Mouse (Mus musculus) gastrocnemius, postnatal 4 days (tissue): Measurements from ENCODE around the gene 4930442H23Rik. TPM values are rescaled to one million over a fixed set of nuclear protein-coding genes. Genes with fewer than 3 reads are reported as not detected.
"Not testable (repeated sequence)": the region's sequence is repeated elsewhere in the genome, so short reads cannot be mapped to it uniquely, and the experiment has no call there.

Experiments used
- DNase-seq, 2 experiments: peaks; one replicate each; pipeline ENCODE4 v3.0.0; 2021 to 2022; ENCODE audit warnings: low spot score in 2 of 2, mixed read lengths in 2 of 2
- total RNA-seq, 2 experiments: library from RNA; stranded (reverse); gene quantifications; 2 replicates each; pipeline ENCODE4 v1.2.3; 2021

Gene 4930442H23Rik
- total RNA-seq, 2 experiments from 2014 or later = not detected

GRCm38 (mm10) chr10:81198230-81198629 is 14.6 kb upstream of the 4930442H23Rik start:
- DNase-seq = no peak

DNA sequence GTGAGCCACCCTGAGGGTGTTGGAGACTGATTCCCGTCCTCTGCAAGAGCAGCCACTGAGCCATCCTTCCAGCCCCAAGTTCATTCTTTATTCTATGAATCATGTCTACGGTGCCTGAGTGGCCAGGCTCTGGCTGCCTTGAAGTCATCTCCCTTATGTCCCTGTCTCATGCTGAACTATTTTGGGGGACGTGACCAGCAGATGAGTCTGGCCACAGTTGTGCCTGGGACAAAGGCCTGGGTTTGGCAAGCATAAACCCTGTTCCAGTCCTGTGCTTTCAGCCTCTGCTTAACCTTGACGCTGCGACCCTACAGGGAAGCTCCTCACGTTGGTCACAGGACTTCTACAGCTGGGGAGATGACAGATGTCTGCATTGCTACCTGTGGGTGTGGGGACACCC is 13.7 kb upstream of the 4930442H23Rik start:
- no peak for DNase-seq

- DNase-seq = no peak
These were observed 12.9 kb upstream of the 4930442H23Rik start for GRCm38 (mm10) chr10:81196470-81197065.

- DNase-seq = no peak
These were observed 11.7 kb upstream of the 4930442H23Rik start for GRCm38 (mm10) chr10:81195300-81195699.

GRCm38 (mm10) chr10:81193991-81194774 is 10.5 kb upstream of the 4930442H23Rik start:
- DNase-seq = peak in 1 of 2 experiments; percentile 61

- peak in 1 of 2 experiments; percentile 36 for DNase-seq
These were observed 9.4 kb upstream of the 4930442H23Rik start for GRCm38 (mm10) chr10:81192968-81193501.

GRCm38 (mm10) chr10:81192270-81192967 is 8.8 kb upstream of the 4930442H23Rik start:
- DNase-seq = peak; percentile 65 to 80

GRCm38 (mm10) chr10:81191342-81191982 is 7.8 kb upstream of the 4930442H23Rik start:
- no peak for DNase-seq

DNA sequence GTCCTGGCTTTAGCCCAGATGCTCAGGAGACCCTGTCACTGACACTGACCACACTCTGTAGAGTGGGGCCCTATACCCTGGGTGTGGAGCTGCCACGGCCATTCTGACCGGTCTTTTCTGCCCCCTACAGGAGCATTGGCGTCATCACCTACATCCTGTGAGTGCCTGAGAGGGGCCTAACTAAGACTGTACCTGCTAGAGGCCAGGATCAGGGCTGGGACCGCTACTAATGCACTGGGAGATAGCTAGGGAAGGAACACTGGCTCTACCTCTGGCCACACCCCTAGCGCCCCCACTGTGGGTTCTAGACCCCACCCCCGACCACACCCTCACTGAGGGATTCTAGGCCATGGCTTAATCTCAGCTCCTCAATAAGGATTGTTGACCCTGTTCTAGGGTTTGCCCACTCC is 7.3 kb upstream of the 4930442H23Rik start:
- DNase-seq = no peak

DNA sequence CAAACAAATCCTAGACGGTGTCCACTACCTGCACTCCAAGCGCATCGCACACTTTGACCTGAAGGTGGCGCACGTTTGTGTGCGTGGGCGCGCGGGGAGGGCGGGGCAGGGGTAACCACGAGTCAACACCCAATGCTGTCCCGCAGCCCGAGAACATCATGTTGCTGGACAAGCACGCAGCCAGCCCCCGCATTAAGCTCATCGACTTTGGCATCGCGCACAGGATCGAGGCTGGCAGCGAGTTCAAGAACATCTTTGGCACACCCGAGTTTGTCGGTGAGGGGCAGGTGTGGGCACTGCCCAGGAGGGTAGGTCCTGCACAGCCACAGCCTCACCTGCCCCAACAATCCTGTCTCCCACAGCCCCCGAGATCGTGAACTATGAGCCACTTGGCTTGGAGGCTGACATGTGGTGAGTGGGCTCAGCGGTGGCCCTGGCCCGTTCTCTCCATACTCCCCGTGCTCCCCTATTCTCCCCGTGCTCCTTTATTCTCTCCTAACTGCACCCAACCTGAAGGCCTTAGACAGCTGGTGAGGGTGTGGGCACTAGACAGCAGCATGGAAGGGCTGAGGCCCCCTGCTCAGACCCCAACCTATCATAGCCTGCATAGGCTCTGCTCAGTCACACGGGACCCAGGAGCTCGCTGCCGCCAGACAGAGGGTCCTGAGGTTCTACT is 6.7 kb upstream of the 4930442H23Rik start:
- DNase-seq = peak in 1 of 2 experiments; percentile 18

GRCm38 (mm10) chr10:81189821-81190220 is 6.2 kb upstream of the 4930442H23Rik start:
- DNase-seq = peak in 1 of 2 experiments; percentile 20

- DNase-seq = peak in 1 of 2 experiments; percentile 16
These were observed 3.5 kb upstream of the 4930442H23Rik start for GRCm38 (mm10) chr10:81187161-81187560.

DNA sequence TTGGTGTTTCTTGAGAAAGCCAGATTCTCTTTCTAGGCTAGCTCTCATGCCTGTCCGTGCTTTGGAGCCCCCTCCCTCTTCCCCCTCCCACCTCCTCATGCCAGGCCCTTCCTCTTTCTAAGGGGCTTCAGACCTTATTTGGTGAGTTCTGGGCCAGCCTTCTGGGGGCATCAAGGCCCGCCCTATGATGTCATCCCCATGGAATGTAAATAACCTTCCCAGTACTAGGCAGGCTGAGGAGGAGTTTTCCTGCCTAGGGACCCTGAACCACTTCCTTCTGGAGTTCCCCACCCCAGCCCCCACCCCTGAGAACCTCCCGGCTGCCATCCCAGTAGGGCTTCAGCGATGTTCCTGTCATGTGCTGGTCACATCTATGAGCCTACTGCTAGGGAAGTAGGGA is 1.1 kb upstream of the 4930442H23Rik start:
- DNase-seq = no peak

DNA sequence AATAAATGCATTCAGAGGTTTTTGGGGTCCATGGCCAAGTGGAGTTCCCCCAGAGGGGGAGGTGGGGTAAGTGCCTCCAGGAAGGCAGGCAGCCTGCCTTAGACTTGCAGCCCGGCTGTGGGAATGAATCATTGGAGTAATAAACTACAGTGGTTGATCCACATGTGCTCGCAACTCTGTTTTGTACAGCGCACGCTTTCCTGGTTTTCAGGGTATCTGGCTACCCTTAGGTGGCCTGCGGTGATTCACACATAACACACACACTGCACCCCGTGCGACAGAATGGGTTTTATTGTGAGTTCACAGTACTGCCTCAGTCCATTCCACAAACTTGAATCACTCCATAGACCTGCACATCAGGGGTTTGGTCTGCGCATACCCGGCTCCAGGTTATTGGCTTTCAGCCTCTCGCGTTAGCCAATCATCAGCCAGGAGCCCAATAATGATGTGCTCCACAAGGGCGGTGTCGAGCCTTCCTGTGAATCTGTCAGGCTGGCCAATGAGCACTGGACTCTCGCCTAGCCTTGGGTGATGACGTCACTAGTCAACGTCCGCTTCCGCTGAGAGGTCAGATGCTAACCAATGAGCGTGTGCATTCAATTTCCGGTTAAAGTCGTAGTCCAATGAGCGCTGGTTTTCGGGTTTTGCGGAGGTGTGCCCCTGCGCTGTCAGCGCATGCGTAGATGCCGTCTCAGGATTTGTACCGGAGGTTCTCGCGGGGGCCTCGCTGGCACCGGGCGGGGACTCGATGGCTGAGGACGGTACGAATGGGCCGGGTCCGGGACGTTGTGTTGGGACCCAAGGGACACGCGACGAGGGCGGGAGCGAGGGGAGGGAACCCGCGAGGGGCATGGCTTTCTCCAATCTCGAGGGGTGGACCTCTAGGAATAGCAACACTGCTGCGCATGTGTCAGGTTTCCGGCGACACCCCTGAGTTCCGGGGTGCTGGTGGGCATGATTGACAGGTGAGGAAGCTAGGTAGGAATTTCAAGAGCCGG is 1.0 kb downstream of the 4930442H23Rik start, which contains the start of gene Dapk3:
TSS of gene Dapk3 (plus strand) at position 670 of the 998 bp plus-strand sequence.
- peak; percentile 90 to 94 for DNase-seq

GRCm38 (mm10) chr10:81181860-81182259 is 1.8 kb downstream of the 4930442H23Rik start:
- not testable (repeated sequence) for DNase-seq

DNA sequence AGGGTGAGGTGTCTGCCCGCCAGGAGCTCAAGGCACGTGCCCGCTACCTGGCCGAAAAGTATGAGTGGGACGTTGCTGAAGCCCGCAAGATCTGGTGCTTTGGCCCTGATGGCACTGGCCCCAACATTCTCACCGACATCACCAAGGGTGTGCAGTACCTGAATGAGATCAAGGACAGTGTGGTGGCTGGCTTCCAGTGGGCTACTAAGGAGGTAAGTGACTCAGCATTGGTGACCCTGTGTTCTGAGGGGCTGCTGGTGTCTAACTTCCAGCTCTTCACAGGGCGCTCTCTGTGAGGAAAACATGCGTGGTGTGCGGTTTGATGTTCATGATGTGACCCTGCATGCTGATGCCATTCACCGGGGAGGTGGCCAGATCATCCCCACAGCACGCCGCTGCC is 2.7 kb downstream of the 4930442H23Rik start:
- no peak for DNase-seq

DNA sequence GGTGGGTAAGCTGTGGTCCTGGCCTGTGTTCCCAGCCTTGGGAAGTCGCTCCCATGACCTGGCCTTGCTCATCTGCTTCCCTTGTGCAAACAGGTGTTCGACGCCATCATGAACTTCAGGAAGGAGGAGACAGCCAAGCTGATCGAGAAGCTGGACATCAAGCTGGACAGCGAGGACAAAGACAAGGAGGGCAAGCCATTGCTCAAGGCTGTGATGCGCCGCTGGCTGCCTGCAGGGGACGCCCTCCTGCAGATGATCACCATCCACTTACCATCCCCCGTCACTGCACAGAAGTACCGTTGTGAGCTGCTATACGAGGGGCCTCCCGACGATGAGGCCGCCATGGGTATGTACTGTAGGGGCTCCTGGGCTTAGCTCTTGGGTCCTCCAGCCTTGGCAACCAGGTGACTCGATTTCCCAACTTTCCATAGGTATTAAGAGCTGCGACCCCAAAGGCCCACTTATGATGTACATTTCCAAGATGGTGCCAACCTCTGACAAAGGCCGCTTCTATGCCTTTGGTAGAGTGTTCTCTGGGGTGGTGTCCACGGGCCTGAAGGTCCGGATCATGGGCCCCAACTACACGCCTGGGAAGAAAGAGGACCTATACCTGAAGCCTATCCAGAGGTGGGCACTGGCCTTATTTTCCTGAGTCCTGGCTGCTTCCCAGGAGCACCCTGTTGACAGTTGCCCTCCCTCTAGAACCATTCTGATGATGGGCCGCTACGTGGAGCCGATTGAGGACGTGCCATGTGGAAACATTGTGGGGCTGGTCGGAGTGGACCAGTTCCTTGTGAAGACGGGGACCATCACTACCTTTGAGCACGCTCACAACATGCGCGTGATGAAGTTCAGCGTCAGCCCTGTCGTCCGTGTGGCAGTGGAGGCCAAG is 4.0 kb downstream of the 4930442H23Rik start:
- DNase-seq = no peak

GRCm38 (mm10) chr10:81178927-81179326 is 4.7 kb downstream of the 4930442H23Rik start:
- no peak for DNase-seq
